Mouse (Mus musculus): Measurements from ENCODE around the gene Itga1. TPM values are rescaled to one million over a fixed set of nuclear protein-coding genes. Genes with fewer than 3 reads are reported as not detected.

Itga1 gene
- polyA plus RNA-seq, 1 experiment from 2014 or later: 6.1 TPM

GRCm38 (mm10) chr13:114971905-114972304 lies 129.9 kb downstream of the Itga1 start:
- Histone ChIP-seq H3K36me3 (ENCODE audit: control insufficient read depth, insufficient read depth, low read length) (no peaks in the 10 kb centered on the region), H3K9me3 (replicated peaks; ENCODE audit: control insufficient read depth, low read length, poor library complexity, severe bottlenecking) (no peaks in the 10 kb centered on the region), H3K27ac (ENCODE audit: low read length) (no peak overlapping the region), H3K4me3 (ENCODE audit: low read depth, low read length) (no peak overlapping the region), H3K4me1 (ENCODE audit: control insufficient read depth, insufficient read depth, low read length) (no peaks in the 10 kb centered on the region), H3K4me2 (ENCODE audit: low read length) (no peak overlapping the region), H3K27me3 (ENCODE audit: control insufficient read depth, insufficient read depth, low read depth, low read length) (no peaks in the 10 kb centered on the region), H3K9ac (ENCODE audit: low read depth, low read length) (no peak overlapping the region)
- no peak for ATAC-seq
- WGBS: 95% methylated on average over 3 of the region's 3 CpGs

- Histone ChIP-seq H3K9ac (ENCODE audit: low read depth, low read length) (no peak overlapping the region), H3K9me3 (replicated peaks; ENCODE audit: control insufficient read depth, low read length, poor library complexity, severe bottlenecking) (no peaks in the 10 kb centered on the region), H3K4me3 (ENCODE audit: low read depth, low read length) (no peak overlapping the region), H3K4me1 (ENCODE audit: control insufficient read depth, insufficient read depth, low read length) (no peaks in the 10 kb centered on the region), H3K27me3 (ENCODE audit: control insufficient read depth, insufficient read depth, low read depth, low read length) (no peaks in the 10 kb centered on the region), H3K4me2 (ENCODE audit: low read length) (no peak overlapping the region), H3K36me3 (ENCODE audit: control insufficient read depth, insufficient read depth, low read length) (no peaks in the 10 kb centered on the region), H3K27ac (ENCODE audit: low read length) (no peak overlapping the region)
- peak; percentile 87 for ATAC-seq
- 31% methylated on average over 2 of the region's 2 CpGs for WGBS
These were observed 137.5 kb downstream of the Itga1 start for GRCm38 (mm10) chr13:114964233-114964632.

GRCm38 (mm10) chr13:114954516-114954915 lies 147.2 kb downstream of the Itga1 start:
- no peaks in the 10 kb centered on the region for H3K9me3 ChIP-seq (replicated peaks; ENCODE audit: control insufficient read depth, low read length, poor library complexity, severe bottlenecking)
- H3K9ac ChIP-seq (ENCODE audit: low read depth, low read length): no peak overlapping the region
- no peaks in the 10 kb centered on the region for H3K27me3 ChIP-seq (ENCODE audit: control insufficient read depth, insufficient read depth, low read depth, low read length)
- H3K4me2 ChIP-seq (ENCODE audit: low read length): no peak overlapping the region
- no peak for ATAC-seq
- no peaks in the 10 kb centered on the region for H3K4me1 ChIP-seq (ENCODE audit: control insufficient read depth, insufficient read depth, low read length)
- no peaks in the 10 kb centered on the region for H3K36me3 ChIP-seq (ENCODE audit: control insufficient read depth, insufficient read depth, low read length)
- no peak overlapping the region for H3K27ac ChIP-seq (ENCODE audit: low read length)
- no peak overlapping the region for H3K4me3 ChIP-seq (ENCODE audit: low read depth, low read length)

- H3K4me2 ChIP-seq (ENCODE audit: low read length): no peak overlapping the region
- peaks cover 11% of the 10 kb centered on the region; the same call in 1 of the 2 replicates for H3K4me1 ChIP-seq (ENCODE audit: control insufficient read depth, insufficient read depth, low read length)
- no peak for ATAC-seq
- peaks cover 12% of the 10 kb centered on the region for H3K27me3 ChIP-seq (ENCODE audit: control insufficient read depth, insufficient read depth, low read depth, low read length)
- no peak overlapping the region for H3K27ac ChIP-seq (ENCODE audit: low read length)
- WGBS: 92% methylated on average over 7 of the region's 7 CpGs
- no peaks in the 10 kb centered on the region for H3K36me3 ChIP-seq (ENCODE audit: control insufficient read depth, insufficient read depth, low read length)
- no peak overlapping the region for H3K4me3 ChIP-seq (ENCODE audit: low read depth, low read length)
- H3K9ac ChIP-seq (ENCODE audit: low read depth, low read length): no peak overlapping the region
- H3K9me3 ChIP-seq (replicated peaks; ENCODE audit: control insufficient read depth, low read length, poor library complexity, severe bottlenecking): no peaks in the 10 kb centered on the region
These were observed 168.2 kb downstream of the Itga1 start for GRCm38 (mm10) chr13:114933541-114933940.

- Histone ChIP-seq H3K36me3 (ENCODE audit: control insufficient read depth, insufficient read depth, low read length) (no peaks in the 10 kb centered on the region), H3K27ac (ENCODE audit: low read length) (no peak within 1 kb of the TSS), H3K27me3 (ENCODE audit: control insufficient read depth, insufficient read depth, low read depth, low read length) (peaks cover 13% of the 10 kb centered on the region), H3K9ac (ENCODE audit: low read depth, low read length) (peak within 1 kb of the TSS; percentile 48), H3K4me2 (ENCODE audit: low read length) (peak within 1 kb of the TSS; percentile 84), H3K4me3 (ENCODE audit: low read depth, low read length) (peak within 1 kb of the TSS; percentile 41), H3K4me1 (ENCODE audit: control insufficient read depth, insufficient read depth, low read length) (peaks cover 11% of the 10 kb centered on the region; the same call in 1 of the 2 replicates), H3K9me3 (replicated peaks; ENCODE audit: control insufficient read depth, low read length, poor library complexity, severe bottlenecking) (no peaks in the 10 kb centered on the region)
- peak; percentile 84 for ATAC-seq
- 2% methylated on average over 28 of the region's 28 CpGs for WGBS
These were observed 169.9 kb downstream of the Itga1 start, which contains the start of gene Itga2 for GRCm38 (mm10) chr13:114931775-114932294. Gene Itga2, minus strand, starts transcription at chr13:114932100.

- Histone ChIP-seq H3K4me2 (ENCODE audit: low read length) (peak overlapping the region; percentile 84), H3K27me3 (ENCODE audit: control insufficient read depth, insufficient read depth, low read depth, low read length) (peaks cover 15% of the 10 kb centered on the region), H3K9me3 (replicated peaks; ENCODE audit: control insufficient read depth, low read length, poor library complexity, severe bottlenecking) (no peaks in the 10 kb centered on the region), H3K36me3 (ENCODE audit: control insufficient read depth, insufficient read depth, low read length) (no peaks in the 10 kb centered on the region), H3K4me1 (ENCODE audit: control insufficient read depth, insufficient read depth, low read length) (peaks cover 11% of the 10 kb centered on the region; the same call in 1 of the 2 replicates), H3K4me3 (ENCODE audit: low read depth, low read length) (peak overlapping the region; percentile 41), H3K9ac (ENCODE audit: low read depth, low read length) (peak overlapping the region; percentile 48), H3K27ac (ENCODE audit: low read length) (no peak overlapping the region)
- 1% methylated on average over 10 of the region's 10 CpGs for WGBS
- ATAC-seq: peak; percentile 67
These were observed 170.6 kb downstream of the Itga1 start for GRCm38 (mm10) chr13:114930996-114931649.

- Histone ChIP-seq H3K27me3 (ENCODE audit: control insufficient read depth, insufficient read depth, low read depth, low read length) (peaks cover 7% of the 10 kb centered on the region), H3K9me3 (replicated peaks; ENCODE audit: control insufficient read depth, low read length, poor library complexity, severe bottlenecking) (no peaks in the 10 kb centered on the region), H3K4me2 (ENCODE audit: low read length) (no peak overlapping the region), H3K4me1 (ENCODE audit: control insufficient read depth, insufficient read depth, low read length) (peaks cover 10% of the 10 kb centered on the region), H3K36me3 (ENCODE audit: control insufficient read depth, insufficient read depth, low read length) (no peaks in the 10 kb centered on the region), H3K4me3 (ENCODE audit: low read depth, low read length) (no peak overlapping the region), H3K27ac (ENCODE audit: low read length) (no peak overlapping the region), H3K9ac (ENCODE audit: low read depth, low read length) (no peak overlapping the region)
- ATAC-seq: no peak
- WGBS: 89% methylated on average over 1 of the region's 1 CpGs
These were observed 177.0 kb downstream of the Itga1 start for GRCm38 (mm10) chr13:114924785-114925184.

DNA sequence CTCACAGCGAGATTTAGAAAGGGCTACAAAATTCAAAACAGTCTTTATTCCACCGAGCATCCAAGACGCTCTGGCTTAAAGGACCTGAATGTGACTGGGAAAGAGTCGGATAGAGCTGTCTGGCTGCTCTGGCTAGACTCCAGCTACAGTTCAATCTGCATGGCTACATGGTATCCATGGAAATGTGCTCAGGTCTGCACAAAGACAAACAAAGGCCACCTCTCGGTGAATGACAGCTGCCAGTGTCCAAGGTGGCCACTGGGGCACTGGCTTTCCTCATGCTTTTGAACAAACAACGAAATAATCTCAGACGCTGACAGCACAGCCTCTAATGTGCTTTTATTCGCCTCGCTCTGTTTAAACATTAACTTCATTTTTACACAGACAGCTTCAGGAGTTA lies 178.4 kb downstream of the Itga1 start:
- H3K9ac ChIP-seq (ENCODE audit: low read depth, low read length): 0 out of 2 replicates have a peak overlapping the region, but pooled peaks have one; percentile 38
- no peaks in the 10 kb centered on the region for H3K9me3 ChIP-seq (replicated peaks; ENCODE audit: control insufficient read depth, low read length, poor library complexity, severe bottlenecking)
- H3K27ac ChIP-seq (ENCODE audit: low read length): peak overlapping the region; percentile 63
- 8% methylated on average over 9 of the region's 9 CpGs for WGBS
- peaks cover 10% of the 10 kb centered on the region for H3K4me1 ChIP-seq (ENCODE audit: control insufficient read depth, insufficient read depth, low read length)
- ATAC-seq: peak; percentile 96
- H3K4me3 ChIP-seq (ENCODE audit: low read depth, low read length): no peak overlapping the region
- peaks cover 7% of the 10 kb centered on the region for H3K27me3 ChIP-seq (ENCODE audit: control insufficient read depth, insufficient read depth, low read depth, low read length)
- H3K36me3 ChIP-seq (ENCODE audit: control insufficient read depth, insufficient read depth, low read length): no peaks in the 10 kb centered on the region
- H3K4me2 ChIP-seq (ENCODE audit: low read length): peak overlapping the region; percentile 38

DNA sequence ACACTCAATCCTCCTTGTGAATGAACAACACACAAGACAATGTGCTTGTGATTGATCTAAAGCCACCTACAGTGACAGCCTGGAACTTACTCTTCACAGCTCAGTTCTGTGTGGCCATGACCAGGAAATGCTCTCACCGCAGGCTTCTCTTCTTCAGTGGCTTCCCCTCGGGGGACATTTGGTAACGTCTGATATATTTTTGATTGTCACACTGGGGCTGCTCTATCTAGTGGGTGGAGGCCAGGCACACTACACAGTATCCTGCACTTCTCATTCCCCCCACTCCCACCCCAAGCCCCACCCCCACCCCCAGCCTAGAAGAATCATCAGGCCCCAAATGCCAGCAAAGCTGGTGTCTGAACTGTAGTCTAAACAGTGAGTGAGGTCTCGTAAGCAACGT lies 186.0 kb downstream of the Itga1 start:
- no peak for ATAC-seq
- Histone ChIP-seq H3K4me2 (ENCODE audit: low read length) (no peak overlapping the region), H3K9me3 (replicated peaks; ENCODE audit: control insufficient read depth, low read length, poor library complexity, severe bottlenecking) (no peaks in the 10 kb centered on the region), H3K36me3 (ENCODE audit: control insufficient read depth, insufficient read depth, low read length) (no peaks in the 10 kb centered on the region), H3K27me3 (ENCODE audit: control insufficient read depth, insufficient read depth, low read depth, low read length) (no peaks in the 10 kb centered on the region), H3K27ac (ENCODE audit: low read length) (no peak overlapping the region), H3K4me1 (ENCODE audit: control insufficient read depth, insufficient read depth, low read length) (no peaks in the 10 kb centered on the region), H3K9ac (ENCODE audit: low read depth, low read length) (no peak overlapping the region), H3K4me3 (ENCODE audit: low read depth, low read length) (no peak overlapping the region)
- 72% methylated on average over 5 of the region's 5 CpGs for WGBS

Measured in midbrain, embryonic 16.5 days (tissue).